Mouse (Mus musculus) embryonic fibroblast, embryonic 13.5 days (primary cell): ENCODE results near the gene Epb41l5.

ENCODE experiments used
- CTCF ChIP-seq: IDR thresholded peaks from 2 replicates; pipeline ENCODE4 v1.5.1; 2011; ENCODE audit warnings: mild to moderate bottlenecking, control low read depth, low read length, moderate library complexity, borderline replicate concordance; ENCODE audit not compliant: insufficient read depth
- POLR2A ChIP-seq: IDR thresholded peaks from 2 replicates; pipeline ENCODE4 v1.6.1; 2011; ENCODE audit warnings: low read depth, mild to moderate bottlenecking, control low read depth, low read length, moderate library complexity

DNA sequence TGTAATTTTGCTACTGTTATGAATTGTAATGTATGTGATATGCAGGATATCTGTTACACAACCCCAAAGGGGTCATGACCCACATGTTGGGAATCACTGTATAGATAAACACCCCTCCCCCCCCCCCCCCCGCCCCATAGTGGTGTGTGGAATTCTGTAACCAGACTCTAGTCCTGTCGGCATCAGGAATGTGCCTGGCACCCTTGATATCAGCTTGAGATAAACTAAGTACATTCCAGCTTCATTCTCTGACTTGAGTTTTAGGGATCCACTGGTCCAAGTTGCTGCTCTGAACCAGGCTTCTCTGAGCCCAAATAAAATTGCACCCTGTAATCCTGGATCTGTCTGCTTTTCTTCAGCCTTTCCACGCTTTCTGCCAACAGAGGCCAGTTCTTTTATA lies 107.2 kb downstream of the Epb41l5 start:
- no peak for TF ChIP-seq CTCF
- TF ChIP-seq POLR2A, result no peak
